Mouse (Mus musculus): ENCODE measurements around the gene Esp15.
"Not testable (repeated sequence)": the region's sequence is repeated elsewhere in the genome, so short reads cannot be mapped to it uniquely, and the experiment has no call there.

Esp15 gene

DNA sequence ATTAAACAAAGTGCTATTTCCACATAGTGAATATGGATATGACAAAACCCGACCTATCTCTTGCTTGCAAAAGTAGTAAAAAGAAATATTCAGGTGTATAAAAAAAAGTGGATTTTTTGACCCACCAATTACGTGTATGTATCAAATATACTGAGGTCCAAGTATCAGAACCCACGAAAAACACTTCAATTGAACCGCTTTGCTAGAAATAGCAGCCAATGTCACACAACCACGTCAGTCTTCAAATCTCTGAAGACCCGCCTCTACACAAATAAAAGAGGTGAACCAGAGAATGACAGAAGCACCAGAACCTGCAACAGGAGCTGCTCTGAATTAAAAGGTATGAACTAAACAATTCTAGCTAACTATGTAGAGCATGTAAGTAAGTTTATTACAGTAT is at the start of gene Esp15:
Gene Esp15 (plus strand): TSS at position 301 of the 400 bp plus-strand sequence.
- DNase-seq (ENCODE audit: low spot score) = not testable (repeated sequence)

GRCm38 (mm10) chr17:39591550-39591949 is 49.2 kb upstream of the Esp15 start:
- DNase-seq (ENCODE audit: low spot score) = no peak

Data from embryo, embryonic 10 days (tissue).